Mouse (Mus musculus): Measurements from ENCODE around the gene Synpo2l. TPM values are rescaled to one million over a fixed set of nuclear protein-coding genes. Genes with fewer than 3 reads are reported as not detected.

The Synpo2l gene
- total RNA-seq, 2 experiments from 2014 or later = 197 to 244 TPM

DNA sequence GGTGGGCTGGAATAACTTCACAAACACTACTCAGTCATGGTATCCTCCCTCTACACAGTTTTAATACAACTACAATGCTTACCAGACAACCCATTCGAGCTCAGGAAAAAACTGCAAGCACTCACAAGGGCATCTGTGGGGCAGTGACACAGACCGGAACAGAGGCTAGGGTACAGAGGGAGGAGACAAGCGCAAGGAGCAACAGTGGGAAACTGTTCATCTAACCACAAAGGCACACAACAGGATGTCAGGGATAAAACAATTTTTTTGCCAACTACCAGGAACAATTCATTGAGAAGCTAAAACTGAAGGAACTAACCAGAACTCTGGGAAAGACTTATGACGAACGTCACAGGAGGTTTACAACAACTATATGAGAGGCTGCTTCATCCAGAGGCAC, 49.9 kb downstream of the Synpo2l start:
- intact Hi-C loops (cut with DNase I; ENCODE audit: low total_unique reads) = no loop called here
- DNase-seq = no peak

DNA sequence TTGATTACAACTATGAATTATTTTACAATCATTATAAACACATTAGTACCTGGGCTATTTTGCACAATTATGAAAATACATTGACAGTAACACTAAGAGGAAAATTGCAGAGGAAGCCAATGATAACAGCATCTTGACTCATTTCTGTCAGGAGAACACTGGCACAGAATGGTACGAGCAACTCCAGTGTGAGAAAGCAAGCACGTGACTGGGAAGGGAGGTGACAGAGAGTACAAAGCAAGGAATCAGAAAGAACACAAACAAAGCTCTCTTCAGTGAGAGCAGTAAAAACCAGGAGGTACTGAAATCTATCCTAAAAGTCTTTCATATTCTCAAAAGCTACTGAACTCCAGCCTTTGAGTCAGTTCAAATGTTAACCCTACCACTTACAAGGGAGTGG, 51.7 kb downstream of the Synpo2l start:
- DNase-seq = no peak
- intact Hi-C loops (cut with DNase I; ENCODE audit: low total_unique reads) = no loop called here

DNA sequence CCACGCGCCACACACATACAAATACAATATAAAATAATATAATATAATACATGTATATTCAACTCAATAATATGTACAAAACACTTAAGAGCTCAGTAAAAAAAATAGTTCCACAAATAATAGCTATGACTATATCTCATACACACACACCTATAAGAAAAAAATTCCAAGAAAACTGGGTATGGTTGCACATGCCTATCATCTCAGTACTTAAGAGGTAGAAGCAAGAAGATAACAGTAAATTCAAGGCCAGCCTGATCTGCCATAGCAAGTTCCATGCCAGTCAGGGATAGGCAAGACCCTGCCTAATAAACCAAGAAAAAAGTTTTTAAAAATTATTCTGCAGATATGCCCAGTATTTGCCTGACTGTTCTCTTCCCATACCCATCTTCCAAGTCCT, 53.1 kb downstream of the Synpo2l start:
- intact Hi-C loops (cut with DNase I; ENCODE audit: low total_unique reads) = no loop called here
- no peak for DNase-seq

DNA sequence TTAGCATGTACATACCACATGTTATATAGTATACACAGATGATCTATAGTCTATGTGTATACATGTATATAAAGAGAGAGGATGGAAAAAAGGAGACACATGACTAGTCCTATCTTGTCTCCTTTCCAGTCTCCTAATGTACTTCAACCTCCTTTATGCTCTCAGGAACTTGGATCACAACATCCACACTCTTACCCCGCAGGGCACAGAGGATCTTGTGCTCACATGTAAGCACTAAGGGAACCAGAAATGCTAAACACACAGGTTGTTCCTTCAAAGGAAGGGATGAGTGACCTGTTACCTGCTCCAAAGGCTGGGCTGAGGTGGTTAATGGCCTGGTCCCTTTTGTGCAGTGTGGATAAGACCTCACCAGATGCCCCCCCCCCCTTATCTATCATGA, 55.3 kb downstream of the Synpo2l start:
- DNase-seq = no peak
- intact Hi-C loops (cut with DNase I; ENCODE audit: low total_unique reads) = no loop called here

DNA sequence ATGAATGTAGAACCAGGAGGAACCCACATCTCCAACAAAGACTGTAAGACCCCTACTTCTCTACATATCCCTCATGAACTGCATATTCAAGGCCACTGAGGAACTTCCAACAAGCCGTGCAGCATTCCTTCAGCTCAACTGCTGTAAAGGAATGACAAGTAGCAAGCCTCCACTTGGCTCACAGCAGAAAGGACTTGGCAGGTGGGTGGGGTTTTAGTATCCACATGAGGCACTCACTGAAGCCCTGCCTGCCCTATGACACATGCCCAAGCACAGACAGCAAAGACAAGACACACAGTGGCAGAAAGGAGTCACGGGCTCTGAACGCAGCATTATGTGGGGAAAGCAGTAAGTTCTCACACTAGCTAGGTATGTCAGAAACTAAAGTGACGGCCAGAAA, 58.0 kb downstream of the Synpo2l start:
- intact Hi-C loops (cut with DNase I; ENCODE audit: low total_unique reads) = no loop called here
- peak; percentile 63 for DNase-seq

DNA sequence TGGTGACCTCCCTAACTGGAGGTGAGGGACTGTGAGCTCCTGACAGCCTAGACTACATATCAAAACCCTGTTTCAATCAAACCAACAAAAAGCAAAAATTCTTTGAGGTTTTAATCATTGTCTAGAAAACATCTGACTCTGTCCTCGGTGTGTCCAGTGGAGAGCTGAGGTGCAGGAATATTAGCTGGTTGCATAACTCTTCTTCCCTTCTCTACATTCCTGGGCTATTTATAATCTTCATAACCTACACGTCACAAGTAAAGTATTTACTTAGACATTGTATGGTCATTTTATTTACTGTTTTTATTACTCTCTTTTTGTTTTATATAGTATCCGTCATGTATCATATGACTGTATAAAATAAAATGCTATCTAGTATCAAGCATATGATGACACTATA, 58.6 kb downstream of the Synpo2l start:
- DNase-seq = no peak
- intact Hi-C loops (cut with DNase I; ENCODE audit: low total_unique reads) = no loop called here

Small RNA genes within 50 kb of the gene (microRNA-seq; reads per million reads assigned to microRNA genes)
- gene Mir6946 = 0 to 1.3 reads per million in 2 experiments

Other genes starting within 250 kb of the Synpo2l start
- gene Cfap70, start 216.1 kb downstream of the Synpo2l start, total RNA-seq (2021) = under 1 TPM; 0.09 to 0.16 TPM
- 10 to 100 TPM; 26.2 TPM for gene Anxa7, start 188.2 kb downstream of the Synpo2l start, total RNA-seq (2021)
- gene Mss51, start 171.5 kb downstream of the Synpo2l start, total RNA-seq (2021) = 1 to 10 TPM; 3.2 to 5.8 TPM
- 100 to 1,000 TPM; 101 to 107 TPM for gene Ppp3cb, start 121.8 kb downstream of the Synpo2l start, total RNA-seq (2021)
- gene Usp54, start 27.3 kb downstream of the Synpo2l start, total RNA-seq (2021) = 10 to 100 TPM in 1 of 2 experiments, 1 to 10 TPM in 1; 4.4 to 11.2 TPM
- gene Myoz1, start 11.8 kb downstream of the Synpo2l start, total RNA-seq (2021) = 1,000 to 10,000 TPM; 1,986 to 2,341 TPM
- 10 to 100 TPM; 56.7 to 60.1 TPM for gene Sec24c, start 6.0 kb upstream of the Synpo2l start, total RNA-seq (2021)
- 1 to 10 TPM; 6.6 to 7.0 TPM for gene Fut11, start 26.6 kb upstream of the Synpo2l start, total RNA-seq (2021)
- gene Chchd1, start 34.7 kb upstream of the Synpo2l start, total RNA-seq (2021) = 100 to 1,000 TPM in 1 of 2 experiments, 10 to 100 TPM in 1; 98.5 to 106 TPM
- 10 to 100 TPM; 31.7 to 38.8 TPM for gene Zswim8, start 39.2 kb upstream of the Synpo2l start, total RNA-seq (2021)
- 1 to 10 TPM; 7.8 to 8.7 TPM for gene Ndst2, start 66.2 kb upstream of the Synpo2l start, total RNA-seq (2021)
- 100 to 1,000 TPM; 114 to 117 TPM for gene Camk2g, start 125.7 kb upstream of the Synpo2l start, total RNA-seq (2021)
- gene Plau, start 168.3 kb upstream of the Synpo2l start, total RNA-seq (2021) = 10 to 100 TPM; 29.4 to 31.5 TPM